Mouse (Mus musculus) ovary, adult 18-20 months (tissue): Measurements from ENCODE around the gene Lpo.
"Not testable (repeated sequence)": the region's sequence is repeated elsewhere in the genome, so short reads cannot be mapped to it uniquely, and the experiment has no call there.

Source experiments
- DNase-seq: peaks from one replicate; pipeline ENCODE4 v3.0.0; 2022; ENCODE audit warnings: low spot score, mixed read lengths

The Lpo gene

DNA sequence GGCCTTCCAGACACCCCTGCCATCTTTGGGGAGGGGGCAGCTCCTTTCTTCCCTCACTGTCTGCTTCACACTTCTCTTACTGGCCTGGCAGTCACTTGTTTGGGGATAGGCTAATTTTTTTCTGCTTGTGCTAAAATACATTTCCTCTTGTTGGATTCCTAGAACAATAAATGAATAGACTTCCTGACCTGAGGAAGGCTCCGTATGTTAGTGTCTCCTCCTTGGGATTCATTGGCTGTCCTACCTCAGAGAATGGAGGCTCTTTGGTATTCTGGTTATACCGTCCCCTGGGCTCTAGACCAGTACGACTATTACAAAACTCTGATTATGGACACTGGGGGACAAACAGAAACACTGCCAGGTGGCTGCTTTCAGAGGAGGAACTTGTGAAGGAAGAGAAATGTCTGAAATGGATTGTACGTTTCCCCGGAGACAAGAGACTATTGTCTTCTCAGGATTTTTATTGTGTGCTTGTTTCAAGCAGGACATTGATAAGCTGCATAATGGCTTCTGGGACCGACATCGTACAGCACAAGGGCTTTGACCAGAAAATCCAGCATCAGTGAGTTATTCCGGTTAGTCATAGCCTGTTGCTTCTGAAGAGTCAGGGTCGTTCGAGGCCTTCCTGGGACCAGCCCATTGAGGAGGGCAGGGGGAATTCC lies at the start of gene Lpo:
TSS of gene Lpo (minus strand) at position 51 of the 662 bp plus-strand sequence.
- no peak for DNase-seq

DNA sequence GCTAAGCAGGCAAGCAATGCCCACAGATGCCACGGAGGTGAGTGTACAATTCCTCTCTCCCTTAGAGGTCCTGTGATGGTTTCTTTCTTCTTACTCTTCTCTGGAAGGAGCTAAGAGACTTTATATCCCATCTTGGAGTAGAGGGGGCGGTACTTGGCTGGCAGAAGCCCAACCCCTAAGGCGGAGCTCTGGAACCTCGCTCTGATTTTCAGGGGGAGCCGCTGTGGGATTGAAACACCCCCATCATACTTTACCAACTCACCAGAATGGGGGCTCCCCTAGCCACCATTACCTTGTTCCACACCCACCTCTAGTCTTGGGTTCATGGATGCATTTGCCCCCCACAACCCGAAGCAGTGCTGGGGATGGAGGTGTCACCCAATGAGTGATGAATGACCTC lies 47.3 kb upstream of the Lpo start, which contains the start of gene Epx:
TSS of gene Epx (minus strand) at position 101 of the 400 bp plus-strand sequence.
- DNase-seq, result no peak

DNA sequence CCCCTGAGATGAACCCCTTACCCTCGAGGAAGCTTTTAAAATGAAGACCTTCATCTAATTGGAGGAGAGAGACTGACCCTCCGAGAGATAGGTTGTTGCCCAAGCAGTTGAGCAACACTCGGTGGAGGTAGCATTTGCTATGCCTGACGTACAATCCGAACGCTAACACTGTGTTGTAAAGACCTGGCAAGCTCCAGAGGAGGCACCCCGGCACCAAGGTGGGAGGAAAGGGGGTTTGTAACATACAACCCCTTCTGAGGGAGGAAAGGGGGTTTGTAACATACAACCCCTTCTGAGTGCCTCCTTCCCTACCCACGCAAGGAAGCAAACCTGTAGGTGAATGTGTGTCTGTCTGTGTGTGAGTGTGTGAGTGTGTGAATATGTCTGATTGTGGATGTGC lies 43.7 kb upstream of the Lpo start:
- DNase-seq, result no peak

DNA sequence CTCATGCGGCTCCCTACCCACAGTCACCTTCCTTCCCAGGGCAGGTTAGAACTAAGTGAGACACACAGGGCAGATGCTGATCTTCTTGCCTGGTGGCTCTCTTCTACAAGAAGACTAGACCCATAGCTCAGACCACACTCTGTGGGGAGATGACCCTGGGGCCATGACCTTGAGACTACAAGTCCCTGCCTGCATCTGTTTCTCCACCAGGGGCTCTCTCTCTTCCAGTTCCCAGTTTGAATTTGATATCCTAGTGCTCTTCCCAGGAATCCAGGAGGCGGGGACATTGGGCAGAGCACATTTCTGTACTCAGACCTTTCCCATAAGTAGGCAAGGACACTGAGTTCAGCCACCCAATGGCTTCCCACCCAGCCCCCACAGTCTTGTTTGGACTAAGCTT lies 42.0 kb upstream of the Lpo start:
- no peak for DNase-seq

DNA sequence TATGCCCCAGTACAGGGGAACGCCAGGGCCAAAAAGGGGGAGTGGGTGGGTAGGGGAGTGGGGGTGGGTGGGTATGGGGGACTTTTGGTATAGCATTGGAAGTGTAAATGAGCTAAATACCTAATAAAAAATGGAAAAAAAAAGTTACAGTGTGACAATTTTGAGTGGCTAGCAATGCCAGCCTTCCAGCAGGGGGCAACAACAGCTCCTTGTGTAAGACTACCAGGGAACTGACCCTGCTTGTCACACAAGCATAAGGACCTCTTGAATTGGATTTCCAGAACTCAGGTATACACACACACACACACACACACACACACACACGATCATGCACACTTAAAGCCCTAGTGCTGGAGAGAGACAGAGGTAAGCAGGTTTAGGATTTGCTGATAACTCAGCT lies 38.8 kb upstream of the Lpo start:
- not testable (repeated sequence) for DNase-seq

DNA sequence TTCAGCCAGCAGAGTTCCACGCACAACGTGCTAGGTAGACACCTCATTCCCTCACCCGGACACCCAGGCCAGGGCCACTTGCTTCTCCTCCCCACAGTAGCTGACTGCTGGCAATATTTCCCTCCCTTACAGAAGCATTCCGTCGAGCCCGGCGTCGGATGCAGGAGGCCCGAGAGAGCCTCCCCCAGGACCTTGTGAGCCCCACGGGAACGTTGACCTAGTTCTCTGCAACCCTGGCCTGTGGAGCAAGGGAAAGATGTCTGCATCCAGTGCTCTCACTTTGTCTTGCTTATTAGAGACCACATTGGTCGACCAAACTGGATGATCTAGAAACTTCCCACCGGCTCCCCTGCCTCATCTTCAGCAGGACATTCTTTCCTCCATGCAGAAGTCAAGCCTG lies 34.7 kb upstream of the Lpo start:
- no peak for DNase-seq

DNA sequence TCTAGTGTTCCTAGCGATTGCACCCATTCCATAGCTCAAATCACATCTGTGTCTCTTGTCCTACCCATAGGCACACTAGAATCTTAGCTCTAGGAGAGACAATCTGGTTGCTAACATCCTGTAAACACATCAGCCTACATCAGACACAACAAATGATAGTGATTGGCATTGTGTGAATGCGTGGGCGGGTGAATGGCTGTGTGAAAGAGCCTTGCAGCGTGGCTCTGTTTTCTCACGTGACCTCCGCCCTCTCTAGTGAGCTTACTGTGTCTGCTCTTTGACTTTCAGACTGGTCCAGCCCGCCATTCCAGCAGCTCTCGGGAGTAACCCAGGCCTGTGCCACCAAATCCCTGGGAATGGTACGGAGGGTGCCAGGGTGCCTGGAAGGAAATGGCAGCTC lies 32.3 kb upstream of the Lpo start:
- no peak for DNase-seq

DNA sequence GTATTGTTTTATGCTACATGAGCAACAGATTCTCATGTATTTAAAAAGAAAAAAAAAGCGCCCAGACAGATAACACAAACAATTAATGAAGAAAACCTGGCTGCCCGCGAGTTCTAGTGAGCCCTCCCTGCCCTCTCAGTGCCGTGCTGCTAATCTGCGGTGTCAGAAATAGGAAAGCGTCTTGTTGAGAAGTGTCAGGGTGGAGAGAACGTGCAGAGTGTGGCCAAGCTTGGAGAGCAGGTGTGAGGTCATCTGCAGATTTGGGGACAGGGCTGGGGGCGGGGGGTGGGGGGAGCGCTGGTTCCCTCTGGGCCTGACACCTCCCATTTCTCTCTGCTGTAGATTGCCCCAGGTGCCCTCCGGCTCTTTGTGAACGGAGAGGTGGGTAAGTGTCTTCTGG lies 31.2 kb upstream of the Lpo start:
- no peak for DNase-seq

DNA sequence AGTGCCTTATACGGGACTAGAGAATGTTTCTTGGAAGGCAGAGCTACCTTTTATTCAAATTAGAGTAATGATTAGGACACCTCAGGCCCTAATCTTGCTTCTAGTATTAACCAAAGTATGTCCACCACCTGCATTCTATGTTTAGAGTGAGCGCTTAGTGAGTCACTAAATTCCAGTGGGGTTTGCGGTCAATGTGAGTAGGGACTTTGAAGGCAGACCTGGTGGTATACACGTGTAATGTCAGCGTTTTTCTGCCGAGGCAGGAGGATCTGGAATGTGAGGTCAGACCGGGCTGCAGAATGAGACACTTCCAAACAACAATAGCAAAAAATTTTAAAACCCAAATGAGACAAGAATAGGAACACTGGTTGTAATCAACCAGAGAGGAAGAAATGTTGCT lies 26.5 kb upstream of the Lpo start:
- DNase-seq, result no peak

DNA sequence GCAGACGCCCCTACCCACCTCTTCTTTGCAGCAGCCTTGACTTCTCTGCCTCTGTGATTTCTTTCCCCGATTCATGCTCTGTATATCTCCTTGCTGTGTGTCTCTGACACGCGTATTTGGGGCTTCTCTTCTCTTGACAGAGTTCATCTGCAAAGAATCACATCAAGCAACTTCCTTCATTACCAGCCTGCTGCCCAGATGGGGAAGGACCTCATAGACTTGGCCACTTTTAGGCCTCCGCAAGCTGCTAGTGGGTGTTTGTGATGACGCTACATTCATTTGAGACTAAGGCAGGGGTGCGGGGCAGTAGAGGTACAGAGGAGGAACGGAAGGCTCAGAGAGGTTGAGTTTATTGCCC lies 25.5 kb upstream of the Lpo start:
- no peak for DNase-seq

DNA sequence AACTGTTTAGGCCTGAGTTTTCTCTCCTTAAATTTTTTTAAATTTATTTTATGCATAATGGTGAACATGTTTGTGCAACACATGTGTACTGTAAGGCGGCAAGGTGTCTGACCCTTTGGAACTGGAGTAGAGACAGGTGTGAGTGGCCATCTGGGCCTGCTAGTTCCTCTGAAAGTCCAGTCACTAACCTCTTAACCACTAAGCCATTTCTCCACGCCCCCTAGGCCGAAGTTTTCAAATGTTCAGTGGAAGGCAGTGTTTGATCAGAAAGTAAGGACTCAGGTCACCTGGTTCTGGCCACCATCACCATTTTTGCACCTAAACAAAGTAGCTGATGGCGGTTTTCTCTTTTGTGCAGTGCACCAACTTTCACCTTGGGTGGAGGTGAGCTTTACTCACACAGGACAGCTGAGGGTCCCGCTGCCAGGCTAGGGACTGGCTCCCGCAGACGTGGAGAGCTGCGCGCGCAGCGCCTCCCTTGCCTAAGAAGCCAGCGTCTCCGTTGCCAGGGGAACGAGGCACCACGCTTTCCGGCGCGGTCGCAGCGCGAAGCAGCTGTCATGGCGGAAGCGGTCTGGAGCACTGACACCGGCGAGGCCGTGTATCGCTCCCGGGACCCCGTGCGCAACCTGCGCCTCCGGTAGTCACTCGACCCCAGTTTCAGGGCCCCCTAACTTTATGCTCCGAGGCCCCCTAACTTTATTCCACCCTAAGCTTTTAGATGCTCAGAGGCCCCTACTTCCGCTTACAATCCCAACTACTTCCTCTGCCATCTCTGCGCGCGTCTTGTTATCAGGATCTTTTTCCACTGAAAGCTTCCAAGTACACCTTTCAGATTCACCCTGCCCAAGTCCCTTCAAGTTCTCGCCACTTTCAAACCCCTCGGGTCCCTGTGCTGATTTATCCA lies 24.9 kb upstream of the Lpo start, which contains the start of gene Mks1:
TSS of gene Mks1 (plus strand) at position 526 of the 907 bp plus-strand sequence.
- DNase-seq, result peak; percentile 76

DNA sequence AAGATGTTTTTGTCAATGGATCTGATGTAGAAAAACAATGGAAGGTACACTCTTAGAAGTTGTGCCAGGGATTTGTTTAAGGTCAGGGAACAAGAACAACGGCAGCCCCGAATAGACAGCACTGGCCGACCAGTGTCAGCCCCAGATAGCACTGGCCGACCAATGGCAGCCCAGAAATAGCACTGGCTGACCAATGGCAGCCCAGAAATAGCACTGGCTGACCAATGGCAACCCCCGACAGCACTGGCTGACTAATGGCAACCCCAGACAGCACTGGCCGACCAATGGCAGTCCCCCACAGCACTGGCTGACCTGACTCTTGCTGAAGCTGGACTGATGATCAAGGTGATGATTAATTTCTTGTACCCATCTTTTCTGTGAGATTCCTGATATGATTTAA lies 19.8 kb upstream of the Lpo start:
- no peak for DNase-seq

DNA sequence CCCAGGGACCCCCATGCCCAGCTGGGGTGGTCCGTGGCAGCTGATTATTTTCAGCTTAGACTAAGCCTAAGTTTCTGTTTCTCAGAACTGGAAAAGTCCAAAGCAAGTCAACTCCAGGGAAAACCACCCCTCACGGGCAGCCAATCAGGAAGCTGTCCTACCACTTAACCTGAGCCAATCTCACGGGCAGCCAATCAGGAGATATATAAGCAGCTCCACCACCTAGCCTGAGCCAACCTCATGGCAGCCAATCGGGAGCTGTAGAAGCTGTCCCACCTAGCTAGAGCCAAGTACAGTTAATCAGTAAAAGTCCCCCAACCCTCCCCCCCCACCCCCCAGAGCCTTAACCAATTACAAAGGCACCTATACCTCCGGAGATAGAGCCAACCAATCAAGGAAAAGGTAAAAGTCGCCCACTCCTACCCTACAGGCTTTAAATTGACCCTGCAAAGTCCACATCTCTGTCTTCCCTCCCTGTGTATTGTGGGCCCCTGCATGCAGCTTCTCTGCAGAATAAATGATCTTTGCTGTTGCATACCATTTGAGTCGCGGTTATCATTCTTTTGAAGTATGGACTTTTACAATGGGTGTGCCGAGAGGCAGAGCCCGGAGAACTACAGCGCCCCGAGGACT lies 19.0 kb upstream of the Lpo start:
- no peak for DNase-seq

DNA sequence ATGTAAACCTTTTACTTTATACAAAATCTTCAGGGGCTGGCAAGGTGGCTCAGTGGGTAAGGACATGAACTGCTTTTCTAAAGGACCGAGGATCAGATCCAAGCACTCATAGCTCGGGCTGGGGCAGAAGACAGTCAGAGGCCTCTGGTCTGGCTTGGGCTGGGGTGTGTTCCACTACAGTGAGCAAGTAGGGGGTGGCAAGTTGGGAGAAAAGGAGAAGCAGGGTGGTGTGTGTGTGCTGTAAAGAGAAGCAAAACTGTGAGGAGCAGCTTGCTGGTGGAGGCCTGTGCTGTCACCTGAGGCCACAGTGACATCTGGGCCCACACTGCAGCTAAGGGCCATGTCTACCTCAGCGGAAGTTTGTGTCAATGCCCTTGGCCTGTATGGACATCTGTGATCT lies 13.3 kb upstream of the Lpo start:
- DNase-seq, result no peak

DNA sequence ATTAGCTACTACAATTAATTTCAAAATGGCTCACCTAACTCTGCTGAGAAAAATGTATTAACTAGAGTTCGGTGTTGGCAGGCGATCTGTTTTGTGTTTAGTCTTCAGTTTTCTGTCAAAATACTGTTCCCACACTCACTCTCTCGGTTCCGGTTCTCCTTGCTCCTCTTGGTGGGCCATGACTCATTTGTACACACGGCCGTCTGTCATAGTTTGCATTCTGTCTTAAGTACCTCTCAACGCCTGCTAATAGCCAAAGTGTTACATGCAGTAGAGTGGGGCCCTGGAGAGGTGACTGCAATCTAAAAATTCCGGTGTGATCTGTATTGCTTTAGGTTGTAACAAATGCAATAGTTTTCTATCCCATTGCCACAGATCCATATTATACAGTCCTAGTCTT lies 12.6 kb upstream of the Lpo start:
- DNase-seq, result no peak

DNA sequence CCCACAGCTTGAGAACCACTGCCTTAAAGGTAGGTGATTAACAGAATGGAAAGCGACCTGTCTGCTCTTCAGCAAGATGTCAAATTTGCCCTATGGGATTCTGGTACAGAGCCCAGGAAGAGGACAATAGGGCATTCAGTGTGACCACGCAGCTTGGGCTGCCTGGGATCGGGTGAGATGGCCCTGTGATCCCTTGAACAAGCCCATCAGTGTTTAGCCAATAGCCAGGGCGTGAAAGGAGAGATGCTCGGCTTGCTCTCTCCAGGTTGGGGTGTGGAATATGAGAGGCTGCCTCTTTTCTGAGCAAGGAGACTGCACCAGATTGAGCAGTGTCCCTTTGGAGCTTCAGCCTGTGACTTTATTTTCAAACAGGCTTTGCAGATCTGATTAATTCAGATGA lies 6.6 kb downstream of the Lpo start:
- no peak for DNase-seq

DNA sequence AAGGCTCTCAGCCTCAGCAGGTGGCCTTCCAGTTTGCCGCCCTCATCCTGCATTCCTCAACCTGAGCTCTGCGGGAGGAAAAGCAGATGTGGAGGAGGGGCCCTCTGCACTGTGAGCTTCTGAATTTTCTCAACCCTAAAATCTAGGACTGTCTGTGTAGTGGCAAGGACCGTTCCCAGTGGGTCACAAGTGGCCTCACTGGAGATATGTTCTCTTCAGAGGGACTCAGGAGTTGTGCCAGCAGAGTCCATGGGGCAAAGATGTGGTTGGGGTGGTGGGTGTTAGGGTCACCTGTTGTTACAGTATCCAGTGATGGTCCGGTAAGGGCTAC lies 10.7 kb downstream of the Lpo start:
- no peak for DNase-seq

DNA sequence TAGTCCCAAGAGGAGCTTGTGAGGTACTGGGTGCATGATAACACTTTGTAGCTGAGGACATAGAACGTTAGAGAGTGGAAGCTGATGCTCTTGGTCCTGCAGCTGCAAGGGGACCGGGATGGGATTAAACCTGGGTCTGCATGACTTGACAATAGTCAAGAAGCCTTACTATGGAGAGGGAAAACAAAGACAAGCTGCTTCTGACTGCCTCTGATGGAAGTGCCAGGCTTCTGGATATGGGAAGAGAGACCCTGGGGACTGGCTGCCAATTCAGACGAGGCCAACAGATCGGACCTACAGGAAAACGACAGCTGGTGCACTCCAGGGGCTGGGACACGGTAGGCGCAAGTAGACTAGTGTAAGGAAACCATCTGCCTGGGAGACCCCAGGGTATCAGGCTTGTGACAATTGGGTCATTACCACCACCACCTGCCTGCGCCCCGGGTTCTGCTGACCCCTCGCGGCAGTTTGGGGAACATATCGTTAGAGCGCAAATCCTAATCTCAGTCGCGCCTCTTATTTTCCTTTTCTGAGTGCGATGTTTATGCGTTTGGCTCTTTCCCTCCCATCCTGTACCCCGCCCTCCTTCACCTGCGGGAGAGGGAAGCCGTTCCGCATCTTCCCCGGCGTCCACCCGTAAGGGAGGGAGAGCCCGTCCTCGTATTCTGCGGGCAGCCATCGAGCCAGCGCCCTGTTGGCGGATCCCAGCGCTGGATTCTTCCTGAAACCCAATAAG lies 11.2 kb downstream of the Lpo start:
- DNase-seq, result no peak

DNA sequence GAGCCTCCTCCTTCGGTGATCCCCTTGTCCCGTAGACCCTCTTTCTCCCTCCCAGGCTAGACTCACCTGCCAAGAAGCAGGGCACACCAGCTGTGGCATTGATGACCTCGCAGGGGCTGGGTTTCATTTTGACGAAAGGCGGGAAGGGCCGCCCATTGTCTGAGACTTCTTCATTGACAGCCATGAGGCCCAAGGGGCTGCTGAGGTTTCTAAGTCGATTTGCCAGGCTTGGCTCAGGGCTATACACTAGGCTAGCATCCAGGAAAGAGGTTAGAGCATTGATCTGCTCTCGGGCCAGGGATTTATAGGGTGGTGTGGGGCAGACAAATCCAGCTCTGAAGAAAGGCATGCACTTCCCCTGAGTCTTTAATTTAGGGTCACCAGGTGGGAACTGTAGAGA lies 13.3 kb downstream of the Lpo start:
- DNase-seq, result no peak

DNA sequence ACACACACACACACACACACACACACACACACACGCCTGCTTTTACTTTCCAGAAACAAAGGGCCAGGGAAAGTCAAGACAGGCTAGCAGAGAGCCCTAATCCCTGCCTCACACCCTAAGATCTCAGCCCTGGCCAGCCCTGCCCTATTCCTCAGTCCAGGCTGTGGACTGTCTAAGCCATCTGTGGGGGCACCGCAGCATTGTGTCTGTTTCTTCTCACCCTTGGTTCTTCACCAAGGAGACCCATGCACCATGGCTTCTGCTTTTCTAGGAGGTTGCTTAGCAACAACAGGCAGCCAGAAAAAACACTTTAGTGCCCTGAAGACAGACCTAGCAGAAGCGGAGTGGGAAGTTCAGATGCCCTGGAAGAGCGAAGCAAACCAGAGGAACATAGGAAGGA lies 16.7 kb downstream of the Lpo start:
- DNase-seq, result no peak

DNA sequence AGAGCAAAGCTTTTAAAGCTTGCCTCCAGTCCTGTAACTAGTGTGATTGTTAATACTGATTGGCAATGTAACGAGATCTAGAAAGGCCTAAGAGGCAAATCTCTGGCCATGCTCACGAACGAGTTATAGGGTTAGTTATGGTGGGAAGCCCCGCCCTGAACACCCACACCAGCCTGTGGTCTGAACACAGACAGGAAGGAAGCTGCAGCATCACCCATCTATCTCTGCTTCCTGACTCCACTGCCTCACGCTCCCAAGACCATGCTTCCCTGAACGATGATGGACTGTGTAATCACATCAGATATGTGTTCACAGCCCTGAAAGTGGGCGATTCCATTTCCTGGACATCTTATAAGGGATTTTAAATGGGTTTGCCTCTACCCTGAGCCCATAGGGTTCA lies 19.9 kb downstream of the Lpo start:
- no peak for DNase-seq

DNA sequence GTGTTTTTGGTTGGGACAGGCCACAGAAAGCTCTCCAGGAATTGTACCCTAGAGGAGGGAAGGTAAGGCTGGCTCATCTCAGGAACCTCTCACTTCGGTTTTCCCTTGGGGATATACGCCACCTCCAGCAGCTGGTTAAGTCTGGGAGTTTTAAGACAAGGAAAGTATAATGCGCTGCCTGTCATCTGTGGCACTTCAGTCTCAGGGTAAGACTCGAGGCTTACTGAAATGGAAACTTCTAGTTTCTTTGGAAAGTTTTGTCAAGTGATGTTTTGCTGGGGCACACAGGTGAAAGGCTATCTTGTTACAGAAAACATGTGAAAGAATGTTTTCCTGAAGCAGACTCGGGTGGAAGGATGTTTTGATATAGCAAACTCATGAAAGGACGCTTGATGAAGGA lies 20.7 kb downstream of the Lpo start:
- DNase-seq, result no peak

DNA sequence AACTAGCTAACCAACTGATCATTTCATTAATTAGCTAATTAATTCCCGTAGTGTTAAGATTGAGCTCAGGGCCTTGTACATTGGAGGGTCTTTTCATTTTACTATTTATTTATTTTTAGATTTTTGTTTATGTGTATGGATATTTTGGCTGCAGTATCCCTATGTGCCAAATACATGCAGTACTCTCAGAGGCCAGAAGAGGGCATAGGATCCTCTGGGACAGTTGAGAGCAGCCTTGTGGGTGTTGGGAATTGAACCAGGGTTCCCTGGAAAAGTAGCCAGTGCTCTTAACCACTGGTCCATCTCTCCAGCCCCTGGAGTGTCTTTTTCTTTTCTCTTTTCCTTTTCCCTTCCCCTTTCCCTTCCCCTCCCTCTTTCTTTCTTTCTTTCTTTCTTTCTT lies 22.6 kb downstream of the Lpo start:
- no peak for DNase-seq
